Mouse (Mus musculus) liver, embryonic 14.5 days (tissue): ENCODE results near the gene Amotl2.

ENCODE experiments used
- CTCF ChIP-seq: IDR thresholded peaks from 2 replicates; pipeline ENCODE4 v1.5.1; 2016; ENCODE audit warnings: antibody characterized with exemption, low read depth, control low read depth
- EP300 ChIP-seq: IDR thresholded peaks from 2 replicates; pipeline ENCODE4 v1.6.1; 2016; ENCODE audit warnings: antibody characterized with exemption, low read depth

DNA sequence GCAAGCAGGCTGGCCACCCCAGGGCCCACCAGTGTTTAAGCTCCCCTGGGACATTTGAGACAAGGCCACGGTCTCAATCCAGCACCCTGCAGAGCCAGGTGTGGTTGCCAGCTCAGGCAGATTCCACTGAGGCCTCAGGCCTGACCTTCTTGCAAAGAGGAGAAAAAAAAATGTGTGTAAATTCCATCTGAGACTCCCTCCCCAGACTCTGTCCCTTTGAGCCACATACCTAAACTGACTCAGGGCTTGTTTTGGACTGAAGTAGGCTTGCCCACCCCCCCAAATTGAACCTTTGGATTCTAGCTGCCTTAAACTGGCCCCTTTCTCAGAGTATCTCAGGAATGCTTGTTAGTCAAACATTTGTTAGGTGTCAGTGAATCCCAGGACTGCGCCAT, 969 bp upstream of the Amotl2 start:
- TF ChIP-seq CTCF (no peak), EP300 (no peak)
